Mouse (Mus musculus) layer of hippocampus, postnatal 25 days (tissue): ENCODE results near the gene Bloc1s1. TPM values are rescaled to one million over a fixed set of nuclear protein-coding genes. Genes with fewer than 3 reads are reported as not detected.

Experiments
- DNase-seq, 2 experiments: peaks; one replicate each; pipeline ENCODE4 v3.0.0; 2022; ENCODE audit warnings: mixed read lengths in 2 of 2, low spot score in 1 of 2; ENCODE audit errors: extremely low spot score in 1 of 2
- total RNA-seq, 2 experiments: library from RNA; stranded (reverse); gene quantifications; 2 replicates each; pipeline ENCODE4 v1.2.3; 2021

Gene Bloc1s1
- total RNA-seq, 2 experiments from 2014 or later, result 86.8 to 102 TPM

GRCm38 (mm10) chr10:128933574-128933973 is 9.7 kb upstream of the Bloc1s1 start, which contains the start of gene Itga7:
TSS of gene Itga7 (plus strand) at chr10:128933818.
- no peak for DNase-seq

DNA sequence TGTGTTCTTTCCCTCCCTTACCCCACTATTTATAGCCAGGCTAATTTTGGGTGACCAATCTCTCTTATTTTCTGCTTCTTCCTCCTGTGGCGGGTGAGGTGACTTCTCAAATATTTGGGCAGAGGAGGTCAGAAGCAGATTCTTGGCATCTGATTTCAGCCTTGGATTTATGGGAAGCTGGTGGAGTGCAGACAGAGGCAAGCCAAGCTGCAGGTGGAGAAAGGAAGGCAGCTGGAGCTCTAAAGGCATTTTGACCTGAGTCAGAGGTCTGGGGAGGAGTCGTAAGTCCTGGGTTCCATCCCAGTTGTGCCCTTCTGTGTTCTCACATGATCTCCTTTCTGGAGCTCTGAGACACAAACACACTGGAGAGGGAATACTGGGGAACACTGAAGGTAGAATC is 7.6 kb upstream of the Bloc1s1 start:
- no peak for DNase-seq

- DNase-seq, result no peak
Observed at GRCm38 (mm10) chr10:128929638-128930378, 6.0 kb upstream of the Bloc1s1 start.

DNA sequence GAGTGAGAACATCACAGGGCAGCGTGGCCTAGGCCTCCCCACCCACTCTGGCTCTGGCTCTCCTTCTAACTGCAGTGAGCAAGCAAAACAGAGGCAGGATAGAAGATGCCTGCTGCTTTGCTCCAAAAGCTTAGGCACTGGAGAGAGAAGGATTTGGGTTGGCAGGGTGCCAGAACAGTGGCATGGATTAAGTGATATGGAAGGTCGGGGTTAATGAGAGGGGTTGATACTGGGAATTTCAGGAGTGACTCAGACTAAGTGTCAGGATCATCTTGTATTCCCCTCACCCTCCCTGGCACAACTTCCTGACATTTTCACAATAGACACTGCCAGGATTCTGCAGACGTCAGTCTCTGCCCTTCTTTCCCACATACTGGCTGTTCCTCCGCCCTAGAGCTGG is 4.5 kb upstream of the Bloc1s1 start:
- no peak for DNase-seq

- DNase-seq, result peak; percentile 80 to 87
Observed at GRCm38 (mm10) chr10:128923013-128923691, 683 bp downstream of the Bloc1s1 start.

- no peak for DNase-seq
Observed at GRCm38 (mm10) chr10:128922822-128923012, 1.1 kb downstream of the Bloc1s1 start, which contains the start of gene Rdh5. TSS of gene Rdh5 (minus strand) at chr10:128922888.

DNA sequence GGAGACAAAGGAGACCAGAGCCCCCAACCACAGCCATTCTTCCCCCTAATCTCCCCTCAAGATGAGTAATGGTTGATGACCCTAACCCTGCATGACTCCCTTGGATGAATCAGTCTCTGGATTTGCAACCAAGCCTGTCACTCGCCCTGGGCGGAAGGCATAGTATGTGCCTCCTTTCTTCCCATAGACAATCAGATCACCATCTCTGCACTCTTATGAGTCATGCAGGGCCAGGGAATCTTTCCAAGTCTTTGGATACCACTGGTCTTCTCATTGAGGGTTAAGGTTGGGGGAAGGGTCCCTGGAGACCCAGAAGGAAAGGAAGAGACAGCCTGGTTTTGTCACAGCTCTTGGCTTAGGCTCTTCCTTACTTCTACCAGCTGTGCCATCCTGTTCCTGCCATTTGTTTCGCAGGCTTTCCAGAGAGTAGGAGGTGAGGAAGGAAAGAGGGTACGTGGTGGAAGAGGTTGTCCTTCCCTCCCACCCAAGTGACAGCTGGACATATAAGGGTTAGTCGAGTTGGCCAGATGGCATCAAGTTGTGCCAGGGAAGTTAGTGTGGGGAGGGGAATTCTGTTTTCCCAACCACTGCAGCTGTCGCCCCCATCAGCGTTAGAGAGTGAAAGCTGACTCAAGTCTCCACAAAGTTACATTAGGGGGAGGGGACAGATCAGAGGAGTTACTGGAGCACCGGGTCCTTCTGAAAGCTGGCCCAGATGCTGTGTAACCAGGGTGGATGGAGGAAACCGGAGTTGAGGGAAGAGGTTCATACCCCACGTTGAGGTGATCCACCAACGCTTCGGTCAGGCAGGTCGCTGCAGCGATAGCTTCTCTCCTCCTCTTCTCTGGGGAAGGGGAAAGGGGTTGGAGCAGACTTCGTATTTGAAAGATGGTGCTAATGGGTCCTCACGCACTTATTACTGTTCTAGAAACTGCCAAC is 1.7 kb downstream of the Bloc1s1 start:
- DNase-seq, result no peak

- no peak for DNase-seq
Observed at GRCm38 (mm10) chr10:128921251-128921650, 2.6 kb downstream of the Bloc1s1 start.

GRCm38 (mm10) chr10:128920736-128921161 is 3.1 kb downstream of the Bloc1s1 start:
- no peak for DNase-seq

DNA sequence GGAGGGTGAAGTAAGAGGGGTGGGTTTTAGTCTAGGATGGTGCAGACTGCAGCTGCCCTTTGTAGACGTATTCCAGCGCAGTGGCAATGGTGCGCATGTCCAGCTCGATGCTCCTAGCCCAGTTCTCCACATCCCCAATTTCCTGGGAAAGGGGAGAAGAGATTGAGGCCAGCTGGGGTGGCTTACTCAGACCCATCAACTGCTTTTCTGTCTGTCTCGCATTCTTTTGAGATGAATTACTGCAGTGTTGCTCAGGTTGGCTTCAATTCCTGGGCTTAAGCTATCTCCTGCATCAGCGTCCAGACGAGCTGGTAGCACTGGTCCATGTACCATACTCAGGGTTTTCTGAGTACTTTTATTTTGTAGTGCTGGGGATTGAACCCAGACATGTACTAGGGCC is 3.9 kb downstream of the Bloc1s1 start:
- DNase-seq, result no peak

DNA sequence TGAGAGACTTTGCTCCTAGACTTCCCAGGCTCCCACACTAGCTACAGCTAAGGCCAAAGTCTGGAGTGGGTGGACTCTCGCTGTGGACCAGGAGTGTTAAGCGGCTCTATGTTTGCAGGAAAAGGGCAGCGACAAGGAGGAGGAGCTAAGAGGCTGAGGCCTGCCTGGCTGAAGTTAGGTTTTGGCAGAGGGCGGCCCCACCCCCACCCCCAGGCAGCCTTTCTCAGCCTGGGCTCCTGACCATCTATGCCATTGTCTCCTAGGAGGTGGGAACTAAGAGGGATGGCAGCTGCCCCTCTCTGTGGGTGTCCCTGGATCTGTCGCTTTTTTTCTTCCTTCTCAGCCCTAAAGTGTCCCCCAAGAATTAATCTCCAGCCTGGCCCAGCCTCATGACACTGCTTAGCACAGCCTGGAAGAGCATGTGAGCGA is 4.6 kb downstream of the Bloc1s1 start:
- no peak for DNase-seq

DNA sequence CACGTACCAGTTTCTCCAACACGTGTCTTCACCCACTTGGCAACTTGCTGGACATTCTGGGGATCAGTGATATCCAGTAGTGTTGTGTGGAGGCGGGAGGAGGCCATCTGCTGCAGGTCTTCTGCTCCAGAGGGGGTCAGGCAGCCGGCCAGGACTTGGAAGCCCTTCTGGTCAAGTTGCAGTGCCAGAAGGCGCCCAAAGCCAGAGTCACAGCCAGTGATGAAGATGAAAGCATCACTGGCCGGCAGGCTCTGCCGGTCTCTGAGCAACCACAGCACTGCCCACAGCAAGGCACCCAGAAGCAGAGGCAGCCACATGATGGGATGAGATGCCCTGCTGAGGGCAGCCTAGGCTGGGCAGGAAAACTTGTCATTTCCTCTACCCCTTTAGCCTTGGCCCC is 5.6 kb downstream of the Bloc1s1 start:
- DNase-seq, result peak in 1 of 2 experiments; percentile 47

DNA sequence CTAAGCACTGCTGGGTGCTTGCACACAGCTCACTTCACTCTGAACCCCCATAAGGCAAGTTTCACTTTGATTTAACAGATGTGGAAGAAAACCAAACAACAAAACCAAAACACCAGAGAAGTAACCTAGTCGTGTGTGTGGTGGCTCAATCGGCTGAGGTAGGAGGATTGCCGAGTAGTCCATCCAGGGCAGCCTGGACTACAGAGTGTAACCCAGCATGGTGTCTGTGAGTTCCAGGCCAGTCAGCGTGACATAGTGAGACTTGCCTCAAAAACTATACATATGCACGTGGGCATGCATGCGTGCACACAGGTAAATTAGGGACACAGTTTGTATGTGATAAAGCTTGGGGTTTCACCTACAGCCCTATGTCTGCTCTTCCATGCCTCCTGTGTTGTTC is 6.4 kb downstream of the Bloc1s1 start:
- no peak for DNase-seq

- DNase-seq, result no peak
Observed at GRCm38 (mm10) chr10:128916665-128917064, 7.2 kb downstream of the Bloc1s1 start.

DNA sequence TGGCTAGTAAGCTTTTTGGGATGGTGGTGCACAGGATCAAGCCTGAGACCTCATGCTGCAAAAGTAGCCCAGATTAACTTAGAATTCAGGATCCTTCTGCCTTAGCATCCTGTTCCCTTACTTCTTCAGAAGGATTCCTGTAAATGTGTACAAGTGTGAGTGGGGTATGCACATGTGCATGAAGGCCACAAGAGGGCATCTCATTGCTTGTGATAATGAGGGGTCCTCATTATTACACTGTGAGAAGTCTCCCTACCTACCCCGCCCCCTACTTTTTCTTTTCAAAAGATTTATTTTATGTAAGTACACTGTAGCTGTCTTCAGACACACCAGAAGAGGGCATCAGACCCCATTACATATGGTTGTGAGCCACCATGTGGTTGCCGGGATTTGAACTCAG is 8.3 kb downstream of the Bloc1s1 start:
- DNase-seq, result no peak

- no peak for DNase-seq
Observed at GRCm38 (mm10) chr10:128913696-128914095, 10.1 kb downstream of the Bloc1s1 start.

DNA sequence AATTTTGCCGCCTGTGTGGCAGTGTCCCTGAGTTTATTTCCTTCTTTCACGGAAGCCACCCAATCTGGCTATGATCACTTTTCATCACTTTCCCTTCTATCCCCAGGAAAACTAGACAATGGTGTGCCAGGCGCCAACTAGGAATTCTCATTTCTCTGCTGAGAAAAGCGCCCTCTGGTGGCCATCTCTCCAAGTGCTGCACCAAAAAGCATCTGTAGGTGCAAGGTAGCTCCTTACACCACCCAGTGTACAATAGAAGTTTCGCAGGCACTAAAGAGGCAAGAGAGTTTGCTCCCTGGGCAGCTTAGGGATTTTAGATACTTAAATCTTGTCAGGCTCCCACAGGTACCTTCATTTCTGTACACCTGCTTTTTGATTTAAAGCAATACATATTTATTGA is 10.6 kb downstream of the Bloc1s1 start:
- DNase-seq, result peak; percentile 78 to 97

DNA sequence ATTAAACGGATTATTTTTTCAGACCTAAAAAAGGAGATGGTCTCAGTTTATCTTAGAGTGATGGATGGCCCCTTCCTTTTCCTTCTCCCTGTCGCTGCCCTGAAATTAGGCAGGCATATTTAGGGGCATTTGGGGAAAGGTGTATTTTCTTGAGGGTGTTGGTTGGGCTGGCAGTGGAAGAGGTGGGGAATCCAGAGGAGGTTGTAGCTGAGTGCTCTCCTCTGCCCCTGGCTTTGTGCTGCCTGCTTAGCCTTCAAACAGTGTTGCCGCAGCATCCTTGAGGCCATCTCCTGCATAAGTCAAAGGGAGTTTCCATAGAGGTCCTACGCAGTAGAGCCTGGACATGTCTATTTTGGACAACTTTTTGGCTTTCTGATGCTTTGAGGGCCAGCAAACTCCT is 11.0 kb downstream of the Bloc1s1 start:
- no peak for DNase-seq

DNA sequence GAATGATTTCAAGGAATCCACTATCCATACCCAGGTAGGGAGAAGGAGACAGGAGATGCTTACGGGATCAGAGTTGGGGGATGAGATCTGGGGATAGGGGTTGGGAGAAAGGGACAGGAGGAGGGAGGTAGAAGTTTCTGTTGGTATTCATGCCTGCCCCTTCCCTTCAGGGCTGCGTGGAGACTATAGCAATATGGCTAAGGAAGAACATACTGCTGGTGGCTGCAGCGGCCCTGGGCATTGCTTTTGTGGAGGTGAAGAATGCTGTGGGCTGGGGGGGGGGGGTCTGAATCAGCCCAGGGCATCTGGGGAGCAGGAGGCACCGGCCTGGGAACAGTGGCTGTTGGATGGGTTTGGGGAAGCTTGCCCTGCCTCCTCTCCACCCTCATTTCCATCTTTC is 11.6 kb downstream of the Bloc1s1 start:
- DNase-seq, result no peak

- no peak for DNase-seq
Observed at GRCm38 (mm10) chr10:128911430-128911829, 12.4 kb downstream of the Bloc1s1 start.
